Mouse (Mus musculus) myocyte (in vitro differentiated cells): ENCODE data around the gene Arhgef3.

Experiments
- E2F4 ChIP-seq: IDR thresholded peaks from one replicate; pipeline ENCODE4 v1.6.1; 2011; ENCODE audit warnings: mild to moderate bottlenecking, control low read depth, moderate library complexity; ENCODE audit not compliant: insufficient read depth
- MAX ChIP-seq: IDR thresholded peaks from one replicate; pipeline ENCODE4 v1.6.1; 2011; ENCODE audit warnings: low read depth, mild to moderate bottlenecking, control low read depth
- MYOD1 ChIP-seq, 3 experiments: IDR thresholded peaks; one replicate each; pipeline ENCODE4 v1.6.1; 2011; ENCODE audit warnings: control low read depth in 2 of 3, low read depth in 2 of 3, mild to moderate bottlenecking in 2 of 3, moderate library complexity in 1 of 3; ENCODE audit not compliant: insufficient read length in 2 of 3, control insufficient read depth in 1 of 3
- MYOG ChIP-seq, 3 experiments: IDR thresholded peaks; one replicate each; pipeline ENCODE4 v1.6.1; 2011; ENCODE audit warnings: control low read depth in 2 of 3, low read depth in 2 of 3, mild to moderate bottlenecking in 2 of 3; ENCODE audit not compliant: insufficient read length in 2 of 3, control insufficient read depth in 1 of 3, insufficient read depth in 1 of 3
- POLR2A ChIP-seq: IDR thresholded peaks from one replicate; pipeline ENCODE4 v1.6.1; 2011; ENCODE audit warnings: low read depth, mild to moderate bottlenecking, control low read depth, moderate library complexity; ENCODE audit not compliant: insufficient read length
- POLR2AphosphoS2 ChIP-seq: IDR thresholded peaks from one replicate; pipeline ENCODE4 v1.6.1; 2011; ENCODE audit warnings: low read depth, control low read depth; ENCODE audit not compliant: insufficient read length
- REST ChIP-seq: IDR thresholded peaks from one replicate; pipeline ENCODE4 v1.6.1; 2011; ENCODE audit warnings: mild to moderate bottlenecking, control low read depth, moderate library complexity; ENCODE audit not compliant: insufficient read depth, insufficient read length
- SRF ChIP-seq: IDR thresholded peaks from one replicate; pipeline ENCODE4 v1.6.1; 2011; ENCODE audit warnings: low read depth; ENCODE audit not compliant: control insufficient read depth, insufficient read length
- TCF12 ChIP-seq: IDR thresholded peaks from one replicate; pipeline ENCODE4 v1.6.1; 2011; ENCODE audit warnings: mild to moderate bottlenecking, control low read depth; ENCODE audit not compliant: poor library complexity, insufficient read depth, severe bottlenecking
- USF1 ChIP-seq: IDR thresholded peaks from one replicate; pipeline ENCODE4 v1.6.1; 2011; ENCODE audit warnings: low read depth, mild to moderate bottlenecking, control low read depth, moderate library complexity

- TF ChIP-seq POLR2A (no peak), USF1 (no peak), POLR2AphosphoS2 (no peak), E2F4 (no peak), REST (no peak), MYOG (IDR thresholded peaks at IDR 0.05; ENCODE audit: control insufficient read depth in 1 of 3, insufficient read depth in 1 of 3, insufficient read length in 2 of 3, low read depth in 2 of 3) (no peak), MYOD1 (IDR thresholded peaks at IDR 0.05; ENCODE audit: control insufficient read depth in 1 of 3, insufficient read length in 2 of 3, low read depth in 2 of 3) (no peak), MAX (no peak), TCF12 (no peak), SRF (no peak)
These were observed 332.3 kb downstream of the Arhgef3 start for GRCm38 (mm10) chr14:27446963-27447362.
